Mouse (Mus musculus) G1E (cell line): Measurements from ENCODE around the gene Cdh13. TPM values are rescaled to one million over a fixed set of nuclear protein-coding genes. Genes with fewer than 3 reads are reported as not detected.

Source experiments
- ATAC-seq: 2 replicates; pipeline ENCODE4 v1.8.0; 2016; ENCODE audit warnings: mild to moderate bottlenecking; ENCODE audit not compliant: insufficient number of reproducible peaks, poor library complexity, low FRiP score, severe bottlenecking; ENCODE audit errors: extremely low read depth
- DNase-seq: peaks from one replicate; pipeline ENCODE4 v3.0.0; 2012; ENCODE audit warnings: low spot score
- H3K27me3 ChIP-seq: 2 replicates; pipeline ENCODE4 v1.6.1; 2012; ENCODE audit warnings: mild to moderate bottlenecking, low read length, inconsistent platforms; ENCODE audit not compliant: insufficient read depth
- H3K36me3 ChIP-seq: replicated peaks from 2 replicates; pipeline ENCODE3; 2012; ENCODE audit warnings: mild to moderate bottlenecking, inconsistent platforms
- H3K4me1 ChIP-seq: 2 replicates; pipeline ENCODE4 v1.6.1; 2012; ENCODE audit warnings: low read depth, low read length, inconsistent platforms, mixed read lengths; ENCODE audit not compliant: insufficient read depth
- H3K4me3 ChIP-seq: 2 replicates; pipeline ENCODE4 v1.5.1; 2012; ENCODE audit warnings: low read depth, mild to moderate bottlenecking, inconsistent platforms, low read length, moderate library complexity, mixed read lengths
- H3K9me3 ChIP-seq: replicated peaks from 2 replicates; pipeline ENCODE4 v1.6.1; 2012; ENCODE audit warnings: inconsistent platforms
- CTCF ChIP-seq: IDR thresholded peaks from 2 replicates; pipeline ENCODE4 v1.5.1; 2012; ENCODE audit warnings: low read depth, low read length, inconsistent platforms, mixed read lengths
- GATA1 ChIP-seq: IDR thresholded peaks from 2 replicates; pipeline ENCODE4 v1.6.1; 2012; ENCODE audit warnings: borderline replicate concordance, low read length, inconsistent platforms, mixed read lengths
- GATA2 ChIP-seq: IDR thresholded peaks from 2 replicates; pipeline ENCODE4 v1.6.1; 2012; ENCODE audit warnings: low read depth, low read length, inconsistent platforms, borderline replicate concordance
- POLR2AphosphoS5 ChIP-seq: IDR thresholded peaks from 2 replicates; pipeline ENCODE4 v1.6.1; 2012; ENCODE audit warnings: low read depth, low read length, inconsistent platforms; ENCODE audit not compliant: insufficient replicate concordance
- TAL1 ChIP-seq: conservative IDR thresholded peaks from 2 replicates; pipeline ENCODE4 v1.6.1; 2012; ENCODE audit warnings: low read depth, low read length, inconsistent platforms, mixed read lengths
- polyA plus RNA-seq: library from polyadenylated mRNA; stranded (reverse); fragments of >175 nt; gene quantifications from 2 replicates; pipeline ENCODE4 v1.2.3, GENCODE M21; 2012
- total RNA-seq, 2 experiments: library from RNA; stranded (forward) in 1 of 2; stranded (reverse) in 1 of 2; fragments of 200-1000 nt in 1 of 2; fragments of >200 nt in 1 of 2; fragmentation: Nextera tagmentation in 1 of 2; gene quantifications; 2 replicates each; pipeline ENCODE4 v1.2.3; 2014 to 2017

Cdh13 gene
- total and polyA plus RNA-seq, 3 experiments: 0.22 TPM; not detected in 2

DNA sequence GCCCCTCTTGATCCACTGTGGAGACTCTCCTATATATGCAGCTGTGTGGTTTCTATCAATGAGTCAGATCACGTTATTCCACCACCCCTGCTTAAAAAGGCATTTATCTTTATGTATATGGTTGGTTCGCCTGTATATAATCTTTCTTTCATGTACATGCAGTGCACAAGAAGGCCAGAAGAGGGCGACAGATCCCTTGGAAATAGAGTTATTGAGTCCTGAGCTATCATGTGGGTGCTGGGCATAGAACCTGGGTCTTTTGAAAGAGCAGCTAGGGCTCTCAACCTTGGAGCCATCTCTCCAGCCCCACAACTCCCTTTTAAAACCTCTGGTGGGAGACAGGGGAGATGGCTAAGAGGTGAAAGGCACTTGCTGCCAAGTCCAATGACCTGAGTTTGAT, 1027.9 kb downstream of the Cdh13 start:
- Histone ChIP-seq H3K4me3 (no peak overlapping the region), H3K27me3 (no peaks in the 10 kb centered on the region), H3K9me3 (peaks cover 26% of the 10 kb centered on the region), H3K4me1 (no peaks in the 10 kb centered on the region), H3K36me3 (no peaks in the 10 kb centered on the region)
- TF ChIP-seq TAL1: no peak
- no peak for TF ChIP-seq GATA2
- no peak; the same call in 1 of the 2 replicates for TF ChIP-seq CTCF
- TF ChIP-seq POLR2AphosphoS5: no peak
- TF ChIP-seq GATA1: no peak
- no peak for ATAC-seq
- no peak for DNase-seq

DNA sequence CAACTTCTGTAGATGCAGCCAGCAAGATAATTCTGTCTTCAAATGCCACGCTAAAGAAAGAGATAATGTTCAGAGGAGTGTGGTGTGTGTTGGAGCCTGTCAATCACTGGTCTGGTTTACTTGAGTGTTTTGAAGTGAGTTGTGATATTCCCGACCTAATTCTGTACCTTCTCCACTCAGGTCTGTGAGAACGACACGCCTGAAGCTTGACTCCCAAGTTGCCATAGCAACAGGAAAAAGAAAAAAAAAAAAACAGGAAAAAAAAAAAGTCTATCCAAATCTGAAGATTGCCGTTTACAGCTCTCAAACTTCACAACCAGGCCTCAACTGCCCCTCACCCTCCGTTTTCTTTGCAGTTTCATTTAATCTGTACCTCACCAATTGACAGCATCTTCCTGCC, 1039.7 kb downstream of the Cdh13 start:
- TF ChIP-seq CTCF: no peak
- no peak for TF ChIP-seq TAL1
- no peak for TF ChIP-seq GATA1
- TF ChIP-seq POLR2AphosphoS5: no peak
- no peak for TF ChIP-seq GATA2
- ATAC-seq (no peak), DNase-seq (no peak)
- H3K4me3 ChIP-seq: no peak overlapping the region
- no peaks in the 10 kb centered on the region for H3K36me3 ChIP-seq
- H3K27me3 ChIP-seq: no peaks in the 10 kb centered on the region
- H3K4me1 ChIP-seq: no peaks in the 10 kb centered on the region
- H3K9me3 ChIP-seq: peaks cover 46% of the 10 kb centered on the region

DNA sequence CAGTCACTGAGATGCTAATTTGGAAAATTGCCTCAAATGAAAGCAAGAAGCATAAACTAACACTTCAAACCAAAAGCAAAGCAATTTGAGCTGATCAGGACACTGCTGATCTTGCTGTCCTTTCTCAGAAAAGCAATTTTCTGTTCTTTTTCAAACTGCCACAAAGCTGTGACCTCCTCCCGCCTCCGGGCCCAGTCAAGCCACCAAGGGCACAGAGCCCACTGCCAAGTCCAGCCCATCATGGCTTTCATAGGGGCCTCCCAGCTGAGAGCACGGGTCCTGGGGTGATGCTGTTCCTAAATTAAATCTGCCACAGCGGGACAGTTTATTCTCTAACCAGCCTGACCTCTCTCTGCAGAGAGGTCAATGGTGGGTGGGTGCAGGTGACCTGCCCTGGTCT, 1056.0 kb downstream of the Cdh13 start:
- DNase-seq (no peak), ATAC-seq (no peak)
- no peak overlapping the region for H3K4me3 ChIP-seq
- peaks cover 5% of the 10 kb centered on the region for H3K9me3 ChIP-seq
- no peaks in the 10 kb centered on the region for H3K36me3 ChIP-seq
- H3K4me1 ChIP-seq: peaks cover 10% of the 10 kb centered on the region
- no peak for TF ChIP-seq POLR2AphosphoS5
- no peak for TF ChIP-seq GATA2
- TF ChIP-seq CTCF: no peak
- no peak for TF ChIP-seq GATA1
- TF ChIP-seq TAL1: no peak
- H3K27me3 ChIP-seq: no peaks in the 10 kb centered on the region

DNA sequence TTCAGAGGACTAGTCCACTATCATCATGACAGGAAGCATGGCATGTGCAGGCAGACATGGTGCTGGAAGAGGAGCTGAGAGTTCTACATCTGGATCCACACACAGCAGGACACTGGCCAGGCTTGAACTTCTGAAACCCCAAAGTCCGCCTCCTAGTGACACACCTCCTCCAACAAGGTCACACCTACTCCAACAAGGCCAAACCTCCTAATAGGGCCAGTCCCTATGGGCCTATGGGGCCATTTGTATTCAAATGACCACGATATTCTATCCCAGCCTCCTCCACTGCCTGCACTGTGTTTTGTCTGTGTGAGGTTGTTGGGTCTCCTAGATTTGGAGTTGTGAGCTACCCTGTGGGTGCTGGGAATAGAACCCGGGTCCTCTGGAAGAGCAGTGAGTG, 1060.1 kb downstream of the Cdh13 start:
- ATAC-seq (no peak), DNase-seq (no peak)
- peak overlapping the region; percentile 99; the same call in 1 of the 2 replicates for H3K4me3 ChIP-seq
- H3K27me3 ChIP-seq: no peaks in the 10 kb centered on the region
- peaks cover 27% of the 10 kb centered on the region for H3K36me3 ChIP-seq
- peaks cover 24% of the 10 kb centered on the region for H3K4me1 ChIP-seq
- no peak for TF ChIP-seq GATA2
- no peak for TF ChIP-seq TAL1
- TF ChIP-seq POLR2AphosphoS5: no peak
- TF ChIP-seq GATA1: no peak
- no peak for TF ChIP-seq CTCF
- 0 out of 2 replicates have a peak, but pooled peaks cover 1% of the 10 kb centered on the region for H3K9me3 ChIP-seq

DNA sequence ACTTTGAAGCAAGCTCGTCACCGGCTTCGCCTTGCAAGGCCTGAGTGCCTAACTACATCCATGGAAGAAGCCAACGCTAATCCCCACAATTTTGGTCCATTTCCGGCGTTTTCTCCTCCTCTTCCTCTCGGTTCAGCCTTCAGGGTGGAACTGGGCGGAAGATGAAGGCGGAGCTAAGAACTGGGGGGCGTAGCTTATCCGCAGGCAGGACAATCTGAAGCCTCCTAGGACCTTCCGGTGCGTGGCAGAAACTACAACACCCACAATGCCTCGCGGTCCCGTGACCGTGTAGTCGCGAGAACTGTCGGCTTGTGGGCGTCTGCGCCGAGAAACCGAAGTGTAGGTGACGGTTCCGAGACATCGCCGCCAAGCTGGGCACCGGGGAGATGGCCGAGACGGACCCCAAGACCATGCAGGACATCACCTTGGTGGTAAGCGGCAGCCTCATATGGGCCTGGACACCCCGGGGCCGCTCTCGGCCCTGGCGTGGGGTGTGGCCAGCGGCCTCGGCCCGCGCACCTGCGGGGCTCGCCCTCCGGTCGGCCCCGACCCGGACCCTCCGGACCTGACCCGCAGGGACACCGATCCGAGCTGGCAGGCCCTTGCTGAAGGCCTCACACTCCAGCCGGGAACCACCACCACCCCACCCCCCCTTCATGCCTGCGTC, 1060.8 kb downstream of the Cdh13 start, which contains the start of gene Hsbp1:
Gene Hsbp1 (plus strand): TSS at position 299 of the 667 bp plus-strand sequence.
- peaks cover 24% of the 10 kb centered on the region for H3K4me1 ChIP-seq
- H3K36me3 ChIP-seq: peaks cover 34% of the 10 kb centered on the region
- peak; percentile 94 for DNase-seq
- H3K9me3 ChIP-seq: no peaks in the 10 kb centered on the region
- H3K27me3 ChIP-seq: no peaks in the 10 kb centered on the region
- peak within 1 kb of the TSS; percentile 99 for H3K4me3 ChIP-seq
- TF ChIP-seq POLR2AphosphoS5 (no peak), GATA2 (no peak), TAL1 (no peak), GATA1 (no peak), CTCF (no peak)
- peak; percentile 97 for ATAC-seq

DNA sequence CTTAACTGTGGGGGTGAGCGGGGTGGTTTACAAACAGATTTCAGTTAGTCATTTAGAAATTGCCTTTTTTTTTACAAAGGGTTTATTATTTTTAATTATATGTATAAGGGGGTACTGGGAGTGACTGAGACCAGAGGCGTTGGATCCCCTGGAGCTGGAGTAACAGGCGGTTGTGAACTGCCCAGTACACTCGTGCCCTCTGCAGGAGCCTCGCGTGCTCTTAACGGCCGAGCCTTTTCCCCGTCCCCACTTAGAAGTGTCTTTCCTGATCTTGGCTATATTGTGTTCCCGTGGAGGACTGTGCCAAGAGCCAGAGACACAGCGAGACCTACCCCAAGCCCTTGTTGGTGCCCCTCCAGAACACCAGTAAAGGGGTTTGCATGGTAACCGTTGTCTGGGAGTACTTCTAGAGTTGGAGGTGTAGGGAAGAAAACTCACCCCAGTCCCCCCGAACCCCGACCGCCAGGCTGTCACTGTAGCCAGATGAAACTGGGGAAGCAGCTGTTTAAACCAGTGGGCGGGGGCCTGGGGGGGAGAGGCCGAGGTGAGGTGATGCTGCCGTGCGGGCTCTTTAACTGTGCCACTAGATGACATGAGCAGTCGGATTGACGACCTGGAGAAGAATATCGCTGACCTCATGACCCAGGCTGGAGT, 1061.6 kb downstream of the Cdh13 start:
- ATAC-seq (peak; percentile 31; the same call in 1 of the 2 replicates), DNase-seq (peak; percentile 43)
- H3K27me3 ChIP-seq: no peaks in the 10 kb centered on the region
- H3K36me3 ChIP-seq: peaks cover 41% of the 10 kb centered on the region
- H3K4me3 ChIP-seq: peak overlapping the region; percentile 99
- no peak for TF ChIP-seq CTCF
- no peak for TF ChIP-seq GATA1
- no peak for TF ChIP-seq POLR2AphosphoS5
- no peak for TF ChIP-seq GATA2
- TF ChIP-seq TAL1: no peak
- peaks cover 29% of the 10 kb centered on the region for H3K4me1 ChIP-seq
- H3K9me3 ChIP-seq: no peaks in the 10 kb centered on the region
